Mouse (Mus musculus) forebrain, embryonic 13.5 days (tissue): ENCODE measurements at regions not wholly inside any gene's neighbourhood (a gene's known extent, or its start where the extent isn't known, plus 50 kb on each side); places are given as distances from the start of the nearest gene placed in this dataset.

Experiments used
- ATAC-seq: fragments of 200-750 bp; cut with Nextera tagmentation; 2 replicates; pipeline ENCODE4 v1.8.0; 2017
- H3K27ac ChIP-seq: fragments of 300-500 bp; sonication (generic); 2 replicates; pipeline ENCODE4 v1.5.1; 2015; ENCODE audit warnings: inconsistent platforms, mild to moderate bottlenecking, moderate library complexity
- H3K27me3 ChIP-seq: fragments of 300-500 bp; sonication (generic); 2 replicates; pipeline ENCODE4 v1.6.1; 2015; ENCODE audit warnings: mild to moderate bottlenecking, inconsistent platforms
- H3K36me3 ChIP-seq: fragments of 300-500 bp; sonication (generic); 2 replicates; pipeline ENCODE4 v1.6.1; 2015; ENCODE audit warnings: mild to moderate bottlenecking, inconsistent platforms; ENCODE audit not compliant: poor library complexity, severe bottlenecking
- H3K4me1 ChIP-seq: fragments of 300-500 bp; sonication (generic); 2 replicates; pipeline ENCODE4 v1.6.1; 2015; ENCODE audit warnings: inconsistent platforms
- H3K4me2 ChIP-seq: fragments of 300-500 bp; sonication (generic); 2 replicates; pipeline ENCODE4 v1.6.1; 2015; ENCODE audit warnings: inconsistent platforms, mild to moderate bottlenecking, moderate library complexity
- H3K4me3 ChIP-seq: fragments of 300-500 bp; sonication (generic); 2 replicates; pipeline ENCODE4 v1.5.1; 2015; ENCODE audit warnings: mild to moderate bottlenecking, inconsistent platforms
- H3K9ac ChIP-seq: fragments of 300-500 bp; sonication (generic); 2 replicates; pipeline ENCODE4 v1.6.1; 2015; ENCODE audit warnings: mild to moderate bottlenecking, inconsistent platforms
- H3K9me3 ChIP-seq: fragments of 300-500 bp; sonication (generic); replicated peaks from 2 replicates; pipeline ENCODE4 v1.6.1; 2016; ENCODE audit warnings: inconsistent platforms
- WGBS: fragments of 180-500 bp; shearing (Covaris S2); methylation state at CpG from one replicate; pipeline ENCODE4 v1.1.7; 2015; 5-methylcytosine and 5-hydroxymethylcytosine counted together

- Histone ChIP-seq H3K9me3 (no peaks in the 10 kb centered on the region), H3K9ac (no peak overlapping the region), H3K36me3 (no peaks in the 10 kb centered on the region), H3K4me3 (no peak overlapping the region), H3K4me2 (no peak overlapping the region), H3K4me1 (no peaks in the 10 kb centered on the region), H3K27ac (no peak overlapping the region), H3K27me3 (no peaks in the 10 kb centered on the region)
- WGBS = 91% methylated on average over 4 of the region's 4 CpGs
- no peak for ATAC-seq
Observed at GRCm38 (mm10) chr1:94208929-94209328, 156.6 kb upstream of the Pdcd1 start.

- no peaks in the 10 kb centered on the region for H3K27me3 ChIP-seq
- no peak overlapping the region for H3K27ac ChIP-seq
- WGBS = 86% methylated on average over 7 of the region's 7 CpGs
- H3K4me2 ChIP-seq = no peak overlapping the region
- H3K9me3 ChIP-seq = no peaks in the 10 kb centered on the region
- no peaks in the 10 kb centered on the region for H3K4me1 ChIP-seq
- H3K4me3 ChIP-seq = no peak overlapping the region
- H3K9ac ChIP-seq = no peak overlapping the region
- ATAC-seq = no peak
- no peaks in the 10 kb centered on the region for H3K36me3 ChIP-seq
Observed at GRCm38 (mm10) chr1:94207859-94208258, 155.5 kb upstream of the Pdcd1 start.

GRCm38 (mm10) chr1:94203281-94203680 lies 150.9 kb upstream of the Pdcd1 start:
- Histone ChIP-seq H3K4me2 (no peak overlapping the region), H3K4me3 (no peak overlapping the region), H3K27ac (no peak overlapping the region), H3K27me3 (no peaks in the 10 kb centered on the region), H3K9ac (no peak overlapping the region), H3K4me1 (no peaks in the 10 kb centered on the region), H3K9me3 (no peaks in the 10 kb centered on the region), H3K36me3 (no peaks in the 10 kb centered on the region)
- WGBS = 88% methylated on average over 3 of the region's 3 CpGs
- ATAC-seq = no peak

- WGBS = 77% methylated on average over 2 of the region's 2 CpGs
- H3K4me3 ChIP-seq = no peak overlapping the region
- H3K4me1 ChIP-seq = no peaks in the 10 kb centered on the region
- no peaks in the 10 kb centered on the region for H3K9me3 ChIP-seq
- no peak overlapping the region for H3K9ac ChIP-seq
- H3K27me3 ChIP-seq = no peaks in the 10 kb centered on the region
- H3K27ac ChIP-seq = no peak overlapping the region
- H3K4me2 ChIP-seq = no peak overlapping the region
- peak; percentile 57; the same call in 1 of the 2 replicates for ATAC-seq
- H3K36me3 ChIP-seq = no peaks in the 10 kb centered on the region
Observed at GRCm38 (mm10) chr1:94183876-94184275, 131.5 kb upstream of the Pdcd1 start.

GRCm38 (mm10) chr1:94149958-94150357 lies 97.6 kb upstream of the Pdcd1 start:
- Histone ChIP-seq H3K27ac (no peak overlapping the region), H3K27me3 (no peaks in the 10 kb centered on the region), H3K9me3 (no peaks in the 10 kb centered on the region), H3K36me3 (no peaks in the 10 kb centered on the region), H3K4me2 (no peak overlapping the region), H3K4me1 (no peaks in the 10 kb centered on the region), H3K4me3 (no peak overlapping the region), H3K9ac (no peak overlapping the region)
- 94% methylated on average over 4 of the region's 4 CpGs for WGBS
- no peak for ATAC-seq

- H3K27me3 ChIP-seq = no peaks in the 10 kb centered on the region
- no peaks in the 10 kb centered on the region for H3K4me1 ChIP-seq
- no peaks in the 10 kb centered on the region for H3K9me3 ChIP-seq
- H3K4me3 ChIP-seq = no peak overlapping the region
- H3K9ac ChIP-seq = no peak overlapping the region
- no peak overlapping the region for H3K27ac ChIP-seq
- 94% methylated on average over 4 of the region's 4 CpGs for WGBS
- H3K36me3 ChIP-seq = no peaks in the 10 kb centered on the region
- ATAC-seq = no peak
- no peak overlapping the region for H3K4me2 ChIP-seq
Observed at GRCm38 (mm10) chr1:94147015-94147414, 94.7 kb upstream of the Pdcd1 start.

- Histone ChIP-seq H3K36me3 (no peaks in the 10 kb centered on the region), H3K9ac (no peak overlapping the region), H3K4me3 (no peak overlapping the region), H3K4me2 (no peak overlapping the region), H3K27me3 (no peaks in the 10 kb centered on the region), H3K27ac (no peak overlapping the region), H3K9me3 (no peaks in the 10 kb centered on the region), H3K4me1 (no peaks in the 10 kb centered on the region)
- ATAC-seq = peak; percentile 55; the same call in 1 of the 2 replicates
- WGBS = 76% methylated on average over 3 of the region's 3 CpGs
Observed at GRCm38 (mm10) chr1:94140518-94140917, 88.2 kb upstream of the Pdcd1 start.

- Histone ChIP-seq H3K4me1 (no peaks in the 10 kb centered on the region), H3K4me2 (no peak overlapping the region), H3K27me3 (no peaks in the 10 kb centered on the region), H3K9me3 (no peaks in the 10 kb centered on the region), H3K27ac (no peak overlapping the region), H3K36me3 (no peaks in the 10 kb centered on the region), H3K4me3 (no peak overlapping the region), H3K9ac (no peak overlapping the region)
- ATAC-seq = peak; percentile 52
- 84% methylated on average over 5 of the region's 5 CpGs for WGBS
Observed at GRCm38 (mm10) chr1:94139445-94140062, 87.2 kb upstream of the Pdcd1 start.

- Histone ChIP-seq H3K4me3 (no peak overlapping the region), H3K36me3 (no peaks in the 10 kb centered on the region), H3K27me3 (no peaks in the 10 kb centered on the region), H3K4me2 (no peak overlapping the region), H3K9ac (no peak overlapping the region), H3K9me3 (no peaks in the 10 kb centered on the region), H3K27ac (no peak overlapping the region), H3K4me1 (no peaks in the 10 kb centered on the region)
- 78% methylated on average over 8 of the region's 8 CpGs for WGBS
- peak; percentile 61; the same call in 1 of the 2 replicates for ATAC-seq
Observed at GRCm38 (mm10) chr1:94136731-94137130, 84.4 kb upstream of the Pdcd1 start.
